Mouse (Mus musculus): ENCODE measurements around the gene Pear1. TPM values are rescaled to one million over a fixed set of nuclear protein-coding genes. Genes with fewer than 3 reads are reported as not detected.
"Not testable (repeated sequence)": the region's sequence is repeated elsewhere in the genome, so short reads cannot be mapped to it uniquely, and the experiment has no call there.

Gene Pear1
- 10.3 and 10.9 TPM in 2 replicates for polyA plus RNA-seq (2015; fragmentation: Nextera tagmentation; extraction: Ambion mirVana)

GRCm38 (mm10) chr3:87824206-87824605 lies at the start of gene Pear1:
Gene Pear1, minus strand, starts transcription at chr3:87824306.
- not testable (repeated sequence) for H3K9ac ChIP-seq; H3K36me3 ChIP-seq; H3K4me1 ChIP-seq (replicated peaks); H3K27me3 ChIP-seq; H3K4me3 ChIP-seq; H3K9me3 ChIP-seq; H3K4me2 ChIP-seq; ATAC-seq (ENCODE audit: low FRiP score, low read depth); H3K27ac ChIP-seq (replicated peaks)
- WGBS = 91% methylated on average over 1 of the region's 1 CpGs

- H3K27ac ChIP-seq (replicated peaks); H3K4me3 ChIP-seq; H3K9ac ChIP-seq; H3K27me3 ChIP-seq; H3K4me2 ChIP-seq; ATAC-seq (ENCODE audit: low FRiP score, low read depth); H3K9me3 ChIP-seq; H3K4me1 ChIP-seq (replicated peaks): not testable (repeated sequence)
- H3K36me3 ChIP-seq = peaks cover 61% of the 10 kb centered on the region
- WGBS = 94% methylated on average over 4 of the region's 4 CpGs
These were observed 40.0 kb upstream of the Pear1 start for GRCm38 (mm10) chr3:87864111-87864510.

GRCm38 (mm10) chr3:87859813-87860212 lies 35.7 kb upstream of the Pear1 start:
- Histone ChIP-seq H3K4me2 (no peak overlapping the region), H3K4me3 (no peak overlapping the region), H3K27ac (replicated peaks) (no peak overlapping the region), H3K27me3 (no peaks in the 10 kb centered on the region), H3K36me3 (peaks cover 56% of the 10 kb centered on the region), H3K9me3 (no peaks in the 10 kb centered on the region), H3K9ac (no peak overlapping the region), H3K4me1 (replicated peaks) (0 out of 2 replicates have a peak, but pooled peaks cover under 1% of the 10 kb centered on the region)
- 0 out of 2 replicates have a peak, but pooled peaks have one; percentile 39 for ATAC-seq (ENCODE audit: low FRiP score, low read depth)
- WGBS = 30% methylated on average over 3 of the region's 3 CpGs

GRCm38 (mm10) chr3:87857666-87858065 lies 33.6 kb upstream of the Pear1 start:
- no peak overlapping the region for H3K4me3 ChIP-seq
- H3K4me1 ChIP-seq (replicated peaks) = peaks cover 8% of the 10 kb centered on the region
- H3K9me3 ChIP-seq = no peaks in the 10 kb centered on the region
- no peak overlapping the region for H3K9ac ChIP-seq
- WGBS = 92% methylated on average over 8 of the region's 8 CpGs
- peaks cover 43% of the 10 kb centered on the region for H3K36me3 ChIP-seq
- H3K27ac ChIP-seq (replicated peaks) = no peak overlapping the region
- no peak overlapping the region for H3K4me2 ChIP-seq
- ATAC-seq (ENCODE audit: low FRiP score, low read depth) = no peak
- no peaks in the 10 kb centered on the region for H3K27me3 ChIP-seq

GRCm38 (mm10) chr3:87855936-87856335 lies 31.8 kb upstream of the Pear1 start:
- no peak for ATAC-seq (ENCODE audit: low FRiP score, low read depth)
- H3K27me3 ChIP-seq = no peaks in the 10 kb centered on the region
- WGBS = 91% methylated on average over 8 of the region's 8 CpGs

GRCm38 (mm10) chr3:87854795-87855568 lies 30.9 kb upstream of the Pear1 start:
- Histone ChIP-seq H3K27me3 (no peaks in the 10 kb centered on the region), H3K4me3 (no peak overlapping the region), H3K36me3 (peaks cover 29% of the 10 kb centered on the region), H3K9me3 (no peaks in the 10 kb centered on the region), H3K4me2 (no peak overlapping the region), H3K4me1 (replicated peaks) (peaks cover 8% of the 10 kb centered on the region), H3K9ac (no peak overlapping the region), H3K27ac (replicated peaks) (no peak overlapping the region)
- no peak for ATAC-seq (ENCODE audit: low FRiP score, low read depth)
- WGBS = 63% methylated on average over 7 of the region's 7 CpGs

More at GRCm38 (mm10) chr3:87855936-87856335, 31.8 kb upstream of the Pear1 start:
- H3K36me3 ChIP-seq = peaks cover 30% of the 10 kb centered on the region
- H3K9me3 ChIP-seq = no peaks in the 10 kb centered on the region
- H3K27ac ChIP-seq (replicated peaks) = no peak overlapping the region
- H3K4me3 ChIP-seq = no peak overlapping the region
- H3K4me2 ChIP-seq = no peak overlapping the region
- peaks cover 8% of the 10 kb centered on the region for H3K4me1 ChIP-seq (replicated peaks)
- H3K9ac ChIP-seq = no peak overlapping the region

GRCm38 (mm10) chr3:87849117-87849516 lies 25.0 kb upstream of the Pear1 start:
- Histone ChIP-seq H3K9ac (no peak overlapping the region), H3K4me3 (no peak overlapping the region), H3K36me3 (no peaks in the 10 kb centered on the region), H3K27ac (replicated peaks) (no peak overlapping the region), H3K9me3 (no peaks in the 10 kb centered on the region), H3K4me1 (replicated peaks) (peaks cover 5% of the 10 kb centered on the region), H3K27me3 (no peaks in the 10 kb centered on the region), H3K4me2 (no peak overlapping the region)
- 87% methylated on average over 14 of the region's 14 CpGs for WGBS
- ATAC-seq (ENCODE audit: low FRiP score, low read depth) = no peak

GRCm38 (mm10) chr3:87847680-87848079 lies 23.6 kb upstream of the Pear1 start:
- H3K36me3 ChIP-seq = no peaks in the 10 kb centered on the region
- H3K4me1 ChIP-seq (replicated peaks) = no peaks in the 10 kb centered on the region
- H3K27ac ChIP-seq (replicated peaks) = no peak overlapping the region
- WGBS = 85% methylated on average over 5 of the region's 5 CpGs
- H3K9me3 ChIP-seq = no peaks in the 10 kb centered on the region
- H3K9ac ChIP-seq = no peak overlapping the region
- no peaks in the 10 kb centered on the region for H3K27me3 ChIP-seq
- no peak overlapping the region for H3K4me3 ChIP-seq
- H3K4me2 ChIP-seq = no peak overlapping the region
- no peak for ATAC-seq (ENCODE audit: low FRiP score, low read depth)

GRCm38 (mm10) chr3:87846650-87847110 lies 22.6 kb upstream of the Pear1 start, which contains the start of gene Sh2d2a:
Gene Sh2d2a, plus strand, starts transcription at chr3:87846755.
- H3K9me3 ChIP-seq = no peaks in the 10 kb centered on the region
- no peaks in the 10 kb centered on the region for H3K27me3 ChIP-seq
- H3K27ac ChIP-seq (replicated peaks) = no peak within 1 kb of the TSS
- H3K36me3 ChIP-seq = no peaks in the 10 kb centered on the region
- no peak for ATAC-seq (ENCODE audit: low FRiP score, low read depth)
- no peak within 1 kb of the TSS for H3K9ac ChIP-seq
- no peak within 1 kb of the TSS for H3K4me3 ChIP-seq
- no peaks in the 10 kb centered on the region for H3K4me1 ChIP-seq (replicated peaks)
- 76% methylated on average over 7 of the region's 7 CpGs for WGBS
- no peak within 1 kb of the TSS for H3K4me2 ChIP-seq

GRCm38 (mm10) chr3:87846186-87846585 lies 22.1 kb upstream of the Pear1 start:
- H3K4me3 ChIP-seq = no peak overlapping the region
- ATAC-seq (ENCODE audit: low FRiP score, low read depth) = no peak
- H3K27ac ChIP-seq (replicated peaks) = no peak overlapping the region
- no peaks in the 10 kb centered on the region for H3K9me3 ChIP-seq
- 64% methylated on average over 4 of the region's 4 CpGs for WGBS
- H3K27me3 ChIP-seq = no peaks in the 10 kb centered on the region
- H3K9ac ChIP-seq = no peak overlapping the region
- no peaks in the 10 kb centered on the region for H3K4me1 ChIP-seq (replicated peaks)
- no peaks in the 10 kb centered on the region for H3K36me3 ChIP-seq
- H3K4me2 ChIP-seq = no peak overlapping the region

- Histone ChIP-seq H3K27ac (replicated peaks) (no peak overlapping the region), H3K9ac (no peak overlapping the region), H3K4me2 (no peak overlapping the region), H3K27me3 (no peaks in the 10 kb centered on the region), H3K9me3 (no peaks in the 10 kb centered on the region), H3K4me1 (replicated peaks) (no peaks in the 10 kb centered on the region), H3K4me3 (no peak overlapping the region), H3K36me3 (no peaks in the 10 kb centered on the region)
- 86% methylated on average over 4 of the region's 4 CpGs for WGBS
- ATAC-seq (ENCODE audit: low FRiP score, low read depth) = no peak
These were observed 20.9 kb upstream of the Pear1 start for GRCm38 (mm10) chr3:87844981-87845380.

- Histone ChIP-seq H3K4me3 (no peak overlapping the region), H3K9me3 (no peaks in the 10 kb centered on the region), H3K9ac (no peak overlapping the region), H3K36me3 (no peaks in the 10 kb centered on the region), H3K27me3 (no peaks in the 10 kb centered on the region), H3K4me1 (replicated peaks) (no peaks in the 10 kb centered on the region), H3K27ac (replicated peaks) (no peak overlapping the region), H3K4me2 (no peak overlapping the region)
- no peak for ATAC-seq (ENCODE audit: low FRiP score, low read depth)
These were observed 16.8 kb upstream of the Pear1 start for GRCm38 (mm10) chr3:87840858-87841257.

Data from hindbrain, embryonic 15.5 days (tissue).